Mouse (Mus musculus): ENCODE measurements at regions not wholly inside any gene's neighbourhood (a gene's known extent, or its start where the extent isn't known, plus 50 kb on each side); places are given as distances from the start of the nearest gene placed in this dataset.

DNA sequence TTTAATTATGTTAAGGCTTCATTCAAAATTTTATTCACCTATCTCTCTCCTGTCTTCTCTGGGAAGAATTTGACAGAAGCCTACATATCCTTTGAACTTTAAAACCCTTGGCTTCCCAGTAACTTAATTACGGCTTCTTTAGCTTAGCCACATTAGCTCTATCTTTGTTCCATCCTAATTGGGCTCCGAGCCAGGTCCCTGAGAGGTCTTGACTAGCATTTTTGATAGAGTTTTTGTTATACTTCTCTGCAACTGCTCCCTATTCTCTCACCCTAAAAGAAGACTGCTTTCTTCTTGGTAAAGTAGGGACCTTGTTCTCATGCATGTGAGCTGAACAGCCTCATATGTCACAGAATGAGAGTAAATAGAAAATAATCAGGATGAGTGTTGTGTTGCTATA lies 115.1 kb upstream of the Nox3 start:
- no peaks in the 10 kb centered on the region for H3K9me3 ChIP-seq
- H3K9ac ChIP-seq = no peak overlapping the region
- H3K4me1 ChIP-seq = no peaks in the 10 kb centered on the region
- 40% methylated on average over 2 of the region's 2 CpGs for WGBS
- no peak overlapping the region for H3K27ac ChIP-seq
- H3K36me3 ChIP-seq = no peaks in the 10 kb centered on the region
- no peaks in the 10 kb centered on the region for H3K27me3 ChIP-seq
- H3K4me2 ChIP-seq (replicated peaks) = no peak overlapping the region
- no peak for ATAC-seq (ENCODE audit: low FRiP score, low read depth)
- H3K4me3 ChIP-seq = no peak overlapping the region

DNA sequence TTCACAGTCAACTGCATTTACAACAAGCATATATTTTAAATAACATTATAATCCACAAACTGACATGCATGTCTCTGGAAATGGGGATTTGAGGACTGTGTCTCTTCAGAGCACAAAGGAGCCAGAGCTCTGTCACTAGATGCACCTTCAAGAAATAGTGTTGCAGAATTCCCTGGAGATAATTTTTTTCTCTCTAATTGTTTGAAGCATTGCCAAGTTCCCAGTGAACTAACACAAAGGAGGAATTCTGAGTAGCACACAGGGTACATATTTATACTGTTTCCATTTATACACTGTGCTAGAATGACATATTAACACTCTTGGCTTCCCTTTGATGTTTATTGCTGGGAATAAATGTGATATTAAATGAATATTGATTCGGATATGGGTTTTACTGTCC lies 107.4 kb upstream of the Nox3 start:
- Histone ChIP-seq H3K4me3 (no peak overlapping the region), H3K4me2 (replicated peaks) (no peak overlapping the region), H3K36me3 (no peaks in the 10 kb centered on the region), H3K27ac (no peak overlapping the region), H3K4me1 (no peaks in the 10 kb centered on the region), H3K9ac (no peak overlapping the region), H3K27me3 (no peaks in the 10 kb centered on the region), H3K9me3 (no peaks in the 10 kb centered on the region)
- WGBS = 67% methylated on average over 1 of the region's 1 CpGs
- no peak for ATAC-seq (ENCODE audit: low FRiP score, low read depth)

DNA sequence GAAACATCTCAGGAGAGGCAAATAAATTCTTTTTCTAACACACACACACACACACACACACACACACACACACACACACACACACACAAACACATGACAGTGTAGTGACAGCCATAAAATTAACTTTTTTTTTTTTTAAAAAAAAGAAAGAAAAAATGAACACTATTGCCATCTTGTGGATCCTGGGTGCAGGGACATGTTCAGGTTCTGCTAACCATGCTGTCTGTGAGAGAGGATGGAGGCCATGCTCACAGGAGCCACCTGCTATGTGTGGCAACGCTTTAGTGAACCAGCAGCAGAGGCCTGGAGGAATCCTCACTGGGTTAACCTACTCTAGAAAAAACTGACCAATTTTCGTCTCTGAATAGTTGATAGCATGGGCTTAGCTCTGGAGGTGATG lies 96.5 kb upstream of the Nox3 start:
- Histone ChIP-seq H3K27ac (no peak overlapping the region), H3K4me3 (no peak overlapping the region), H3K9me3 (no peaks in the 10 kb centered on the region), H3K4me1 (no peaks in the 10 kb centered on the region), H3K4me2 (replicated peaks) (no peak overlapping the region), H3K9ac (no peak overlapping the region), H3K27me3 (no peaks in the 10 kb centered on the region), H3K36me3 (no peaks in the 10 kb centered on the region)
- 34% methylated on average over 2 of the region's 2 CpGs for WGBS
- no peak for ATAC-seq (ENCODE audit: low FRiP score, low read depth)

DNA sequence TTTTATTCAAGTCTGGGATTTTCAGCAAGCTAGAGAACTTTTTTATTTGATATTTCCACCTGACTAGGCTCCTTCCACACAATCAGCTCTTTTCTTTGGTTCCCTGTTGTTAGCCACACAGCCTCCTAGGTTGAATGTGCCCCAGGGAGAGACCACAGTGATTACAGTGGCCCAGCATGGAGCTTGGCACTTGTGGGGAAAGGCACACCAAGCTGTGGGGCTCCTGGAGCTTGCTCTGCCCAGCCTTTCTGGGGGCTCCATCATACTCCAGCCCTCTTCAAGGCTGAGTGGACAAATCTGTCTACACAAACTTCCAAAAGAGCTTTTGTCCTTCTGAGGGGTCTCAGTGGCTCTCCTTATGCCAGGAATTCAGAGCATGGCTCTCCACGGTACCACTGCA lies 86.1 kb upstream of the Nox3 start:
- Histone ChIP-seq H3K36me3 (no peaks in the 10 kb centered on the region), H3K4me2 (replicated peaks) (no peak overlapping the region), H3K4me1 (no peaks in the 10 kb centered on the region), H3K9me3 (no peaks in the 10 kb centered on the region), H3K9ac (no peak overlapping the region), H3K27ac (no peak overlapping the region), H3K4me3 (no peak overlapping the region), H3K27me3 (no peaks in the 10 kb centered on the region)
- WGBS = 68% methylated on average over 1 of the region's 1 CpGs
- ATAC-seq (ENCODE audit: low FRiP score, low read depth) = no peak

DNA sequence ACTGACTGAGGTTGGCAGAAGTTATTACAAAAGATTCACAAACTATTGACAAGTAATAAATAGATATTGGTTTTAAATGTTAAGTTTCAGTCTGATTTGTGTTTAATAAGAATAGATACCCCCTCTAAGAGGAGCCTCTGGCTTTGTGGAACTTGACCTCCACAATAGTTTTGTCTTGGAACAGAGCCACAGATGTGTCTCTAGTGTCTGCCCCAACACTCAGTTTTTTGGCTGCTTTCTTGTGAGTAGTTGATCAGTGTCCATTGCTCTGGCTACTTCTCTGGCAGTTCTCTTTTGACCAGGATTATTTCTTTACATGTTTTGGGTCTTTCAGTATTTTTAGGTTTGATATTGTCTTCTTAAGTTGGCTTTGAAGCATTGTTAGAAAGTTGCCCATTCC lies 81.6 kb upstream of the Nox3 start:
- H3K4me2 ChIP-seq (replicated peaks) = no peak overlapping the region
- H3K27me3 ChIP-seq = no peaks in the 10 kb centered on the region
- H3K4me1 ChIP-seq = no peaks in the 10 kb centered on the region
- no peak overlapping the region for H3K27ac ChIP-seq
- no peak for ATAC-seq (ENCODE audit: low FRiP score, low read depth)
- no peaks in the 10 kb centered on the region for H3K9me3 ChIP-seq
- no peak overlapping the region for H3K4me3 ChIP-seq
- H3K36me3 ChIP-seq = no peaks in the 10 kb centered on the region
- no peak overlapping the region for H3K9ac ChIP-seq

DNA sequence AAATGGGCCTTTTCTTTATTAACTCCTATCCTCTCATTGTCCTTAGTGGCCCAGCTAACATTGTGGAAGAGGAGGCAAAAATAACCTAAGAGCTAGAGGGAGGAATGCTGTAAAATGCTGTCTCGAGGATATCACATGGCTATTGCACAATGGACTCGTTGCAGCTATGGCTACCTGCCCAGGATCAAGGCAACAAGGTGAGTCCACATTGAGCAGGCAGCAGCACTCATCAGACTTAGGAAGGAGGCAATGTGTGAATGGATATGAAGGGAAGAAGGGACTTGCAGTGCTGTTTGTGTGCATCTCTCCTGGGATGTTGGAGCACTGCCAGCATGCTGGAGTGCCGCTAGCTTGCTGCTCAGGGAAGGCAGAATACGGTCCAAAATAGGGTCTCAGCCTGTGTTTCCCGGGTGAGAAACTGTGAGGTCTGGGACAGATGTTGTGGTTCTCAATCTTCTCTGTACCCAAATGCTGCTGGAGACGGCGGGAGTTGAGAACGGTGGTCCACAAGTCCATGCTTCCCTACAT lies 51.8 kb upstream of the Nox3 start:
- H3K36me3 ChIP-seq = no peaks in the 10 kb centered on the region
- WGBS = 78% methylated on average over 8 of the region's 8 CpGs
- no peak overlapping the region for H3K9ac ChIP-seq
- no peaks in the 10 kb centered on the region for H3K4me1 ChIP-seq
- H3K4me2 ChIP-seq (replicated peaks) = no peak overlapping the region
- no peaks in the 10 kb centered on the region for H3K9me3 ChIP-seq
- no peak overlapping the region for H3K27ac ChIP-seq
- no peaks in the 10 kb centered on the region for H3K27me3 ChIP-seq
- H3K4me3 ChIP-seq = no peak overlapping the region
- ATAC-seq (ENCODE audit: low FRiP score, low read depth) = no peak
